Mouse (Mus musculus): ENCODE results near the gene Rinl. TPM values are rescaled to one million over a fixed set of nuclear protein-coding genes. Genes with fewer than 3 reads are reported as not detected.

Gene Rinl
- total and polyA plus RNA-seq, 3 experiments = 46.1 to 65.5 (median 60.6) TPM

DNA sequence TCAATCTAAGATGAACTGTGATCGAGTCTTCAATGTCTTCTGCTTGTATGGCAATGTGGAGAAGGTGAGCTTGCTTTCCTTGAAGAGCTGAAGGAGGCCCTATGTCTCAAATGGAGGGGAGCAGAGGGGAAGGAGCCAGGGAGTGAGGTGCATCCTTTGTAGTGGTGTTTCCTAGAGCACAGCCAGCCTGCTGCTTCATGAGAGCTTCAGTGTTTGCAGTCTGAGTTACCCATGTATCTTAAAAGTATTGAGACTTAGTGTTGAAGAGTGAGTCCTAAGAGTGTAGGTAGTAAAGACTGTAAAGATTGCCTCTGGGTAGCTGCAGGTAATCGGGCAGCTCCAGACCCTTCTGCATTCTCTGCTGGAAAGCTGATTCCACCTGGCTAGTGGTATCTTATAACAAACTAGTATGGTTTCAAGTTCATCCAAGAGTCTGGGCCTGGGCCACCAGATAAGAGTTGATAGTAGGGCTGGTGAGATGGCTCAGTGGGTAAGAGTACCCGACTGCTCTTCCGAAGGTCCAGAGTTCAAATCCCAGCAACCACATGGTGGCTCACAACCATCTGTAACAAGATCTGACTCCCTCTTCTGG lies 30.2 kb downstream of the Rinl start:
- Histone ChIP-seq H3K79me2 (replicated peaks; ENCODE audit: control insufficient read depth, extremely low read depth, insufficient read depth, poor library complexity, severe bottlenecking) (peaks cover 51% of the 10 kb centered on the region), H3K27ac (ENCODE audit: insufficient read depth, low read depth) (peak overlapping the region; percentile 60), H3K9me3 (replicated peaks; ENCODE audit: low read length) (no peaks in the 10 kb centered on the region), H3K27me3 (replicated peaks) (no peaks in the 10 kb centered on the region), H3K4me2 (ENCODE audit: insufficient read depth, low read depth, poor library complexity, severe bottlenecking) (peak overlapping the region; percentile 3; the same call in 1 of the 2 replicates), H3K4me1 (ENCODE audit: control insufficient read depth in 1 of 2, insufficient read depth in 2 of 2) (peaks cover 44 to 95% of the 10 kb centered on the region in 2 experiments), H3K36me3 (replicated peaks in 1 of 2; ENCODE audit: control insufficient read depth in 1 of 2, insufficient read depth in 1 of 2, low read length in 1 of 2) (peaks cover 81 to 92% of the 10 kb centered on the region in 2 experiments), H3K4me3 (replicated peaks in 1 of 3; ENCODE audit: low read depth in 2 of 3, low read length in 2 of 3, poor library complexity in 1 of 3) (no peak overlapping the region), H3K9ac (ENCODE audit: insufficient read depth, low read depth) (no peak overlapping the region)
- no peak for DNase-seq (ENCODE audit: extremely low read depth)
- in situ Hi-C loops (cut with MboI; ENCODE audit: low pct_ligation_motif_present, low pct_unique_long_range_greater_than_20kb, low sequenced_read_pairs) = no loop called here
- dilution Hi-C loops (cut with MboI; ENCODE audit: extremely low pct_ligation_motif_present, extremely low pct_unique_long_range_greater_than_20kb, low sequenced_read_pairs) = no loop called here
- no peak for TF ChIP-seq ZKSCAN1 (IDR thresholded peaks at IDR 0.05; ENCODE audit: borderline replicate concordance, low read depth, low read length)
- no peak for TF ChIP-seq SMC3 (IDR thresholded peaks at IDR 0.05; ENCODE audit: low read depth, low read length)
- TF ChIP-seq E2F4 (IDR thresholded peaks at IDR 0.05; ENCODE audit: insufficient replicate concordance, low read depth, low read length) = no peak
- no peak for TF ChIP-seq MAX (IDR thresholded peaks at IDR 0.05; ENCODE audit: low read length)
- no peak for TF ChIP-seq CTCF (conservative IDR thresholded peaks at IDR 0.05 in 1 of 2, IDR thresholded peaks at IDR 0.05 in 1 of 2; ENCODE audit: low read depth in 2 of 2, low read length in 2 of 2)
- TF ChIP-seq EP300 (IDR thresholded peaks at IDR 0.05; ENCODE audit: low read length) = no peak
- no peak for TF ChIP-seq NELFE (IDR thresholded peaks at IDR 0.05; ENCODE audit: low read depth, low read length)
- no peak for TF ChIP-seq UBTF (IDR thresholded peaks at IDR 0.05; ENCODE audit: low read depth, low read length)
- peak; percentile 26; the same call in 1 of the 2 replicates for TF ChIP-seq POLR2A (IDR thresholded peaks at IDR 0.05; ENCODE audit: low read depth, low read length)

DNA sequence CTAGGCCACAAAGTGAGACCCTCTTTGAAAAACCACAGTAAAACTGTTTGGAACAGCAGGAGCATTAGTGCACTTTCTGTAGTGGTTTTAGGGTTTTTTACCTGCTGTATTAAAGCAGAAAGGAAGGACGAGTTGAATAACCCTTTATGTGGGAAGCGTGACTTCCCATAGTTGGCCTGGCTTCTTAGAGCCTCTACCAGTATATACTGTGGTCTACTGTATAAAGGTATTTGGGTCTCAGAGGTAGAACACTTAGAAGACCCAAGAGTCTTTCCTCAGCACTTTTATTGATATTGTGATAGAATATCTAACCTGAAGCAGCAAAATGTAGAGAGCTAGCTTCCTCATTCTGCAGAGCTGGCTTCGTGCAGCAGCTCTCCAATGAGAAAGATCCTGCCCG lies 30.8 kb downstream of the Rinl start:
- dilution Hi-C loops (cut with MboI; ENCODE audit: extremely low pct_ligation_motif_present, extremely low pct_unique_long_range_greater_than_20kb, low sequenced_read_pairs) = no loop called here
- Histone ChIP-seq H3K4me2 (ENCODE audit: insufficient read depth, low read depth, poor library complexity, severe bottlenecking) (no peak overlapping the region), H3K36me3 (replicated peaks in 1 of 2; ENCODE audit: control insufficient read depth in 1 of 2, insufficient read depth in 1 of 2, low read length in 1 of 2) (peaks cover 76 to 86% of the 10 kb centered on the region in 2 experiments), H3K4me3 (replicated peaks in 1 of 3; ENCODE audit: low read depth in 2 of 3, low read length in 2 of 3, poor library complexity in 1 of 3) (no peak overlapping the region), H3K27ac (ENCODE audit: insufficient read depth, low read depth) (peak overlapping the region; percentile 90), H3K4me1 (ENCODE audit: control insufficient read depth in 1 of 2, insufficient read depth in 2 of 2) (peaks cover 44 to 95% of the 10 kb centered on the region in 2 experiments), H3K79me2 (replicated peaks; ENCODE audit: control insufficient read depth, extremely low read depth, insufficient read depth, poor library complexity, severe bottlenecking) (peaks cover 45% of the 10 kb centered on the region), H3K27me3 (replicated peaks) (no peaks in the 10 kb centered on the region), H3K9ac (ENCODE audit: insufficient read depth, low read depth) (no peak overlapping the region; the same call in 1 of the 2 replicates), H3K9me3 (replicated peaks; ENCODE audit: low read length) (no peaks in the 10 kb centered on the region)
- TF ChIP-seq ZKSCAN1 (IDR thresholded peaks at IDR 0.05; ENCODE audit: borderline replicate concordance, low read depth, low read length) (no peak), JUND (conservative IDR thresholded peaks at IDR 0.05; ENCODE audit: low read depth, low read length) (no peak), CTCF (conservative IDR thresholded peaks at IDR 0.05 in 1 of 2, IDR thresholded peaks at IDR 0.05 in 1 of 2; ENCODE audit: low read depth in 2 of 2, low read length in 2 of 2) (no peak)
- no peak for DNase-seq (ENCODE audit: extremely low read depth)
- in situ Hi-C loops (cut with MboI; ENCODE audit: low pct_ligation_motif_present, low pct_unique_long_range_greater_than_20kb, low sequenced_read_pairs) = no loop called here

DNA sequence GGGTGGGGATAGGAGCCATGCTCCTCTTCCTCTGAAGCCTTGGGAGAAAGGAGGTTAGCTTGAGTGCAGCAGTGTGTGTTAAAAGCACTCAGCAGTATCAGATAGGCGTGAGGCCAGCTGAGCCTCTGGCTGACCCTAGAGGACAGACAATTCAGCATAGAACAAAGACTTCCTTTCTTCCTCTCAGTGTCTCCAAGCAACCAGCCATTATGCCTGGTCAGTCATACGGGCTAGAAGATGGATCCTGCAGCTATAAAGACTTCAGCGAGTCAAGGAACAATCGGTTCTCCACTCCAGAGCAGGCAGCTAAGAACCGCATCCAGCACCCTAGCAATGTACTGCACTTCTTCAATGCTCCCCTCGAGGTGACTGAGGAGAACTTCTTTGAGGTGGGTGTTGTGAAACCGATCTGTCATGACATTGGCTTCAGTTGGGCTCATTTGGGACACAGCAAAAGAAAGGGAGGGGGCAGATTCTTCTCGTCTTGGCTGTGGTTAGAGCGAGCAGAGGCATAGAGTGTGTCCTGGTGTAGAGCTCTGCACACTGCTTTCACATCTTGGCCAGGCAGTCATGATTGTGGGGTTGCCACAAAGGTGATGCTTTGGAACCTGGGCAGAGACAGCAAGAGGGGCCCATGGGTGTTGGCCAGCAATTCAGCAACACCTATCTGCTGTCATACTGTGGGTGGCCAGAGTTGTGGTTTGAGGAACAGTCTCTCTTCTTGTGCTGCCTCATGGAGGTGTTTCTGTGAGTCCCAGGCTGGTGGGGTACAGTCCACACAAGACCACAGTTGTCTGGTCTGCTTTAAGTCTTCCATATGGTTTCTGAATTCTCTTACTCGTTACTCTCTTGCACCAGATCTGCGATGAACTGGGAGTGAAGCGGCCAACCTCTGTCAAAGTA lies 31.8 kb downstream of the Rinl start:
- H3K9me3 ChIP-seq (replicated peaks; ENCODE audit: low read length) = no peaks in the 10 kb centered on the region
- peaks cover 40 to 89% of the 10 kb centered on the region in 2 experiments for H3K4me1 ChIP-seq (ENCODE audit: control insufficient read depth in 1 of 2, insufficient read depth in 2 of 2)
- no peaks in the 10 kb centered on the region for H3K27me3 ChIP-seq (replicated peaks)
- no peak for DNase-seq (ENCODE audit: extremely low read depth)
- H3K27ac ChIP-seq (ENCODE audit: insufficient read depth, low read depth) = peak overlapping the region; percentile 90
- dilution Hi-C loops (cut with MboI; ENCODE audit: extremely low pct_ligation_motif_present, extremely low pct_unique_long_range_greater_than_20kb, low sequenced_read_pairs) = no loop called here
- 0 out of 2 replicates have a peak overlapping the region, but pooled peaks have one; percentile 19 for H3K4me2 ChIP-seq (ENCODE audit: insufficient read depth, low read depth, poor library complexity, severe bottlenecking)
- peaks cover 35% of the 10 kb centered on the region for H3K79me2 ChIP-seq (replicated peaks; ENCODE audit: control insufficient read depth, extremely low read depth, insufficient read depth, poor library complexity, severe bottlenecking)
- in situ Hi-C loops (cut with MboI; ENCODE audit: low pct_ligation_motif_present, low pct_unique_long_range_greater_than_20kb, low sequenced_read_pairs) = no loop called here
- no peak overlapping the region; the same call in 1 of the 2 replicates for H3K9ac ChIP-seq (ENCODE audit: insufficient read depth, low read depth)
- peaks cover 67 to 75% of the 10 kb centered on the region in 2 experiments for H3K36me3 ChIP-seq (replicated peaks in 1 of 2; ENCODE audit: control insufficient read depth in 1 of 2, insufficient read depth in 1 of 2, low read length in 1 of 2)
- peak overlapping the region in 2 of 3 experiments; percentile 6 to 14 for H3K4me3 ChIP-seq (replicated peaks in 1 of 3; ENCODE audit: low read depth in 2 of 3, low read length in 2 of 3, poor library complexity in 1 of 3)
- TF ChIP-seq POLR2A (IDR thresholded peaks at IDR 0.05; ENCODE audit: low read depth, low read length) = peak; percentile 35; the same call in 1 of the 2 replicates
- no peak for TF ChIP-seq ETS1 (conservative IDR thresholded peaks at IDR 0.05; ENCODE audit: low read depth, low read length)
- TF ChIP-seq MXI1 (IDR thresholded peaks at IDR 0.05; ENCODE audit: low read depth, low read length) = peak; percentile 12; the same call in 1 of the 2 replicates
